Mouse (Mus musculus) embryonic facial prominence, embryonic 14.5 days (tissue): ENCODE data around the gene Olfr462. TPM values are rescaled to one million over a fixed set of nuclear protein-coding genes. Genes with fewer than 3 reads are reported as not detected.
A peak's percentile ranks its signal among the peaks of the same experiment; 100 is the strongest.
"Not testable (repeated sequence)": the region's sequence is repeated elsewhere in the genome, so short reads cannot be mapped to it uniquely, and the experiment has no call there.

ENCODE experiments used
- ATAC-seq: fragments of 200-750 bp; cut with Nextera tagmentation; 2 replicates; pipeline ENCODE4 v1.8.0; 2017; ENCODE audit warnings: low read depth, moderate number of reproducible peaks, moderate TSS enrichment
- DNase-seq: peaks from one replicate; pipeline ENCODE4 v3.0.0-alpha.2; 2015; ENCODE audit warnings: low spot score
- H3K27ac ChIP-seq: fragments of 300-500 bp; sonication (generic); replicated peaks from 2 replicates; pipeline ENCODE4 v1.5.1; 2014; ENCODE audit warnings: low read depth, mild to moderate bottlenecking, low read length, moderate library complexity
- H3K27me3 ChIP-seq: fragments of 300-500 bp; sonication (generic); replicated peaks from 2 replicates; pipeline ENCODE4 v1.6.1; 2014; ENCODE audit warnings: low read length; ENCODE audit not compliant: control insufficient read depth, insufficient read depth
- H3K36me3 ChIP-seq: fragments of 300-500 bp; sonication (generic); 2 replicates; pipeline ENCODE4 v1.6.1; 2014; ENCODE audit warnings: low read length, mixed read lengths; ENCODE audit not compliant: control insufficient read depth, insufficient read depth
- H3K4me1 ChIP-seq: fragments of 300-500 bp; sonication (generic); 2 replicates; pipeline ENCODE4 v1.6.1; 2014; ENCODE audit warnings: antibody characterized with exemption, low read length; ENCODE audit not compliant: control insufficient read depth, insufficient read depth
- H3K4me2 ChIP-seq: fragments of 300-500 bp; sonication (generic); 2 replicates; pipeline ENCODE4 v1.6.1; 2014; ENCODE audit warnings: low read depth, mild to moderate bottlenecking, low read length, moderate library complexity, mixed read lengths
- H3K4me3 ChIP-seq: fragments of 300-500 bp; sonication (generic); 2 replicates; pipeline ENCODE4 v1.5.1; 2014; ENCODE audit warnings: low read depth, mild to moderate bottlenecking, low read length
- H3K9ac ChIP-seq: fragments of 300-500 bp; sonication (generic); 2 replicates; pipeline ENCODE4 v1.6.1; 2014; ENCODE audit warnings: low read depth, mild to moderate bottlenecking, low read length, moderate library complexity, mixed read lengths
- H3K9me3 ChIP-seq: fragments of 300-500 bp; sonication (generic); 2 replicates; pipeline ENCODE4 v1.6.1; 2016; ENCODE audit warnings: low read length; ENCODE audit not compliant: control insufficient read depth
- WGBS: fragments of 180-500 bp; shearing (Covaris S2); extraction: QIAGEN DNeasy Blood & Tissue Kit; methylation state at CpG from one replicate; pipeline ENCODE4 v1.1.7; 2014; 5-methylcytosine and 5-hydroxymethylcytosine counted together
- polyA plus RNA-seq: library from polyadenylated mRNA; unstranded; fragments of >200 nt; fragmentation: Nextera tagmentation; extraction: Ambion mirVana; gene quantifications from 2 replicates; pipeline ENCODE4 v1.2.1, GENCODE M21; 2014

Gene Olfr462
- polyA plus RNA-seq, 1 experiment from 2014 or later: not detected

DNA sequence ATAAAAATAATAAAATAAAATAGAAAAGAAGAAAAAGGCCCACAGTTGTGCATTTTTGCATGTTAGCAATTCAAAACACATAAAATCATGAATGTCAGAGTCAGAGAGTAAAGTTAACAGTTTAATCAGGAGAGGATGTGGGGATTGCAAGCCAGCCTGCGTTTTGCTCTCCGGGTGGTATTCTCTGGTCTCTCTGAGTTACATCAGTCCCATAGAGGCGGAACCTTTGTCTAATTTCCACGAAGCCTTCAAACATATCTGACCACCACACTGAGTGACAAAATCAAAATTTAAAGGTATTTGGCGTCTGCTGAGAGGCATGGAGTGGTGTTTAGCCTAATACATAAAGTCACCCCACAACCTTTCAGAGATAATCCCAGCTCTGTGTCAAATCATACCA is 7.2 kb downstream of the Olfr462 start:
- no peak overlapping the region for H3K27ac ChIP-seq
- no peak overlapping the region for H3K9ac ChIP-seq
- no peaks in the 10 kb centered on the region for H3K27me3 ChIP-seq
- WGBS: 74% methylated on average over 5 of the region's 5 CpGs
- ATAC-seq: no peak
- H3K4me3 ChIP-seq: no peak overlapping the region
- DNase-seq: no peak
- no peaks in the 10 kb centered on the region for H3K4me1 ChIP-seq
- H3K36me3 ChIP-seq: no peaks in the 10 kb centered on the region
- no peak overlapping the region for H3K4me2 ChIP-seq
- H3K9me3 ChIP-seq: no peaks in the 10 kb centered on the region

GRCm38 (mm10) chr11:87883493-87883892 is 8.6 kb downstream of the Olfr462 start:
- no peak for ATAC-seq
- H3K4me2 ChIP-seq: no peak overlapping the region
- no peak overlapping the region for H3K9ac ChIP-seq
- no peak overlapping the region for H3K4me3 ChIP-seq
- DNase-seq: no peak
- no peak overlapping the region for H3K27ac ChIP-seq
- H3K9me3 ChIP-seq: no peaks in the 10 kb centered on the region
- 42% methylated on average over 5 of the region's 5 CpGs for WGBS
- no peaks in the 10 kb centered on the region for H3K4me1 ChIP-seq
- H3K36me3 ChIP-seq: no peaks in the 10 kb centered on the region
- H3K27me3 ChIP-seq: no peaks in the 10 kb centered on the region

DNA sequence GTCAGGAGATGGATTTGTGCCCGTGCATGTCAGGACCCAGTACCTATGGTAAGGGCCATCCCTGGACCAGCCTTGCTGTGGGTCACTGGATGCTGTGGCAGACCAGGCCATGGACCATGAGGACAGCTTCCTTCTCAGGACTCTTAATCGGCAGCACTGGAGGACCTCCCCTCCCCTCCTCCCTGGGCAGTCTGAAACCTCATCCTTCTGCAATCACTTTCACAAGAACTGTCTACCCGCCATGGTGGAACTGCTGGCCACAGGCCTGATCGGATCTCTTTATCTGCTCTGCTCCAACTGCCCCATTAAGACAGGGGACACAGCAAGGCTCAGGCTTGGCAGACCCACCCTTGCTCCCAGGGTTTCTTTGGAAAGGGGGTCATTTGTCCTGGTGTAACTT is 10.4 kb downstream of the Olfr462 start:
- Histone ChIP-seq H3K4me1 (no peaks in the 10 kb centered on the region), H3K9me3 (no peaks in the 10 kb centered on the region), H3K27me3 (no peaks in the 10 kb centered on the region), H3K4me3 (no peak overlapping the region), H3K9ac (no peak overlapping the region), H3K4me2 (no peak overlapping the region), H3K36me3 (no peaks in the 10 kb centered on the region), H3K27ac (no peak overlapping the region)
- DNase-seq (no peak), ATAC-seq (no peak)
- WGBS: 57% methylated on average over 4 of the region's 4 CpGs

DNA sequence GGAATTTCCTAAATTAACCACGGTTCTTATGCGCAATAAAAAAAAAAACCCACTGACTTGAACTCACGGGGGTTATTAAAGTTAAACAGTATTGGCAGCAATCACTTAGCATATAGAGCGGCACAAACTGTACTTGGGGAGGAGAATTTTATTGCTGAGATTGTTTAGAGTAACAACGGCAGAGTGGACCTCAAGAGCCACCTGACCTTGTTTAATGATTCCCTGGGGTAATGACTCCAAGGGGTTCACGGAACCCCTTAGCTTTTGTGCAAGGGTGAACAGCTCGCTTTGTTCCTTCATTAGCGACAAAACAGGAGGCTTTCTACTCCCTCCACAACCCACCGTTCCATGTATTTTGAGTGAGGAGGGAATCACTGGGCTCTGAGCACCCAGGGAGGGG is 12.2 kb downstream of the Olfr462 start:
- DNase-seq (no peak), ATAC-seq (no peak)
- no peak overlapping the region for H3K27ac ChIP-seq
- no peak overlapping the region for H3K4me3 ChIP-seq
- H3K27me3 ChIP-seq: no peaks in the 10 kb centered on the region
- 75% methylated on average over 9 of the region's 9 CpGs for WGBS
- no peaks in the 10 kb centered on the region for H3K36me3 ChIP-seq
- no peaks in the 10 kb centered on the region for H3K4me1 ChIP-seq
- no peak overlapping the region for H3K9ac ChIP-seq
- no peaks in the 10 kb centered on the region for H3K9me3 ChIP-seq
- H3K4me2 ChIP-seq: no peak overlapping the region

DNA sequence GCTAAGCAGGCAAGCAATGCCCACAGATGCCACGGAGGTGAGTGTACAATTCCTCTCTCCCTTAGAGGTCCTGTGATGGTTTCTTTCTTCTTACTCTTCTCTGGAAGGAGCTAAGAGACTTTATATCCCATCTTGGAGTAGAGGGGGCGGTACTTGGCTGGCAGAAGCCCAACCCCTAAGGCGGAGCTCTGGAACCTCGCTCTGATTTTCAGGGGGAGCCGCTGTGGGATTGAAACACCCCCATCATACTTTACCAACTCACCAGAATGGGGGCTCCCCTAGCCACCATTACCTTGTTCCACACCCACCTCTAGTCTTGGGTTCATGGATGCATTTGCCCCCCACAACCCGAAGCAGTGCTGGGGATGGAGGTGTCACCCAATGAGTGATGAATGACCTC is 16.6 kb downstream of the Olfr462 start, which contains the start of gene Epx:
Gene Epx, minus strand, starts transcription at position 101 of the 400 bp plus-strand sequence.
- Histone ChIP-seq H3K9me3 (no peaks in the 10 kb centered on the region), H3K27me3 (no peaks in the 10 kb centered on the region), H3K4me1 (no peaks in the 10 kb centered on the region), H3K9ac (no peak within 1 kb of the TSS), H3K4me3 (no peak within 1 kb of the TSS), H3K36me3 (no peaks in the 10 kb centered on the region), H3K4me2 (no peak within 1 kb of the TSS), H3K27ac (no peak within 1 kb of the TSS)
- DNase-seq (no peak), ATAC-seq (no peak)
- WGBS: 82% methylated on average over 6 of the region's 6 CpGs

GRCm38 (mm10) chr11:87871766-87872165 is 20.3 kb downstream of the Olfr462 start:
- 38% methylated on average over 8 of the region's 8 CpGs for WGBS
- no peaks in the 10 kb centered on the region for H3K36me3 ChIP-seq
- no peak overlapping the region for H3K9ac ChIP-seq
- H3K4me3 ChIP-seq: no peak overlapping the region
- peak; percentile 5 for DNase-seq
- ATAC-seq: no peak
- H3K9me3 ChIP-seq: no peaks in the 10 kb centered on the region
- no peaks in the 10 kb centered on the region for H3K4me1 ChIP-seq
- H3K27ac ChIP-seq: no peak overlapping the region
- no peaks in the 10 kb centered on the region for H3K27me3 ChIP-seq
- H3K4me2 ChIP-seq: no peak overlapping the region

DNA sequence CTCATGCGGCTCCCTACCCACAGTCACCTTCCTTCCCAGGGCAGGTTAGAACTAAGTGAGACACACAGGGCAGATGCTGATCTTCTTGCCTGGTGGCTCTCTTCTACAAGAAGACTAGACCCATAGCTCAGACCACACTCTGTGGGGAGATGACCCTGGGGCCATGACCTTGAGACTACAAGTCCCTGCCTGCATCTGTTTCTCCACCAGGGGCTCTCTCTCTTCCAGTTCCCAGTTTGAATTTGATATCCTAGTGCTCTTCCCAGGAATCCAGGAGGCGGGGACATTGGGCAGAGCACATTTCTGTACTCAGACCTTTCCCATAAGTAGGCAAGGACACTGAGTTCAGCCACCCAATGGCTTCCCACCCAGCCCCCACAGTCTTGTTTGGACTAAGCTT is 22.0 kb downstream of the Olfr462 start:
- H3K4me1 ChIP-seq: no peaks in the 10 kb centered on the region
- no peak overlapping the region for H3K4me3 ChIP-seq
- no peak overlapping the region for H3K4me2 ChIP-seq
- no peaks in the 10 kb centered on the region for H3K36me3 ChIP-seq
- H3K9me3 ChIP-seq: no peaks in the 10 kb centered on the region
- DNase-seq (no peak), ATAC-seq (no peak)
- H3K27ac ChIP-seq: no peak overlapping the region
- no peaks in the 10 kb centered on the region for H3K27me3 ChIP-seq
- no peak overlapping the region for H3K9ac ChIP-seq
- 56% methylated on average over 2 of the region's 2 CpGs for WGBS

- H3K27ac ChIP-seq, H3K4me3 ChIP-seq, H3K27me3 ChIP-seq, H3K36me3 ChIP-seq, H3K9ac ChIP-seq, H3K4me1 ChIP-seq, H3K4me2 ChIP-seq, DNase-seq, ATAC-seq, H3K9me3 ChIP-seq: not testable (repeated sequence)
- 87% methylated on average over 1 of the region's 2 CpGs for WGBS
These were observed 25.2 kb downstream of the Olfr462 start for GRCm38 (mm10) chr11:87866891-87867290.

DNA sequence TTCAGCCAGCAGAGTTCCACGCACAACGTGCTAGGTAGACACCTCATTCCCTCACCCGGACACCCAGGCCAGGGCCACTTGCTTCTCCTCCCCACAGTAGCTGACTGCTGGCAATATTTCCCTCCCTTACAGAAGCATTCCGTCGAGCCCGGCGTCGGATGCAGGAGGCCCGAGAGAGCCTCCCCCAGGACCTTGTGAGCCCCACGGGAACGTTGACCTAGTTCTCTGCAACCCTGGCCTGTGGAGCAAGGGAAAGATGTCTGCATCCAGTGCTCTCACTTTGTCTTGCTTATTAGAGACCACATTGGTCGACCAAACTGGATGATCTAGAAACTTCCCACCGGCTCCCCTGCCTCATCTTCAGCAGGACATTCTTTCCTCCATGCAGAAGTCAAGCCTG is 29.3 kb downstream of the Olfr462 start:
- Histone ChIP-seq H3K4me1 (no peaks in the 10 kb centered on the region), H3K4me2 (no peak overlapping the region), H3K9ac (no peak overlapping the region), H3K36me3 (peaks cover 28% of the 10 kb centered on the region; the same call in 1 of the 2 replicates), H3K9me3 (no peaks in the 10 kb centered on the region), H3K27me3 (no peaks in the 10 kb centered on the region), H3K27ac (no peak overlapping the region), H3K4me3 (no peak overlapping the region)
- 88% methylated on average over 13 of the region's 13 CpGs for WGBS
- ATAC-seq (no peak), DNase-seq (no peak)
